Mouse (Mus musculus): Measurements from ENCODE around the gene Eral1.

Gene Eral1

GRCm38 (mm10) chr11:78079961-78080921 lies at the start of gene Eral1:
TSS of gene Eral1 (minus strand) at chr11:78080383.
- peak; percentile 60 to 70 for DNase-seq

GRCm38 (mm10) chr11:78129458-78129857 lies 49.3 kb upstream of the Eral1 start:
- no peak for DNase-seq

GRCm38 (mm10) chr11:78126739-78127138 lies 46.6 kb upstream of the Eral1 start:
- peak in 1 of 2 experiments; percentile 11 for DNase-seq

GRCm38 (mm10) chr11:78125691-78126090 lies 45.5 kb upstream of the Eral1 start:
- DNase-seq, result no peak

GRCm38 (mm10) chr11:78123782-78124181 lies 43.6 kb upstream of the Eral1 start:
- DNase-seq, result no peak

GRCm38 (mm10) chr11:78122815-78123214 lies 42.6 kb upstream of the Eral1 start:
- no peak for DNase-seq

- no peak for DNase-seq
Measured at GRCm38 (mm10) chr11:78121176-78121575, 41.0 kb upstream of the Eral1 start.

- peak in 1 of 2 experiments; percentile 7 for DNase-seq
Measured at GRCm38 (mm10) chr11:78119898-78120297, 39.7 kb upstream of the Eral1 start.

GRCm38 (mm10) chr11:78118467-78118866 lies 38.3 kb upstream of the Eral1 start:
- no peak for DNase-seq

- DNase-seq, result no peak
Measured at GRCm38 (mm10) chr11:78116146-78116410, 35.9 kb upstream of the Eral1 start.

- peak; percentile 54 to 64 for DNase-seq
Measured at GRCm38 (mm10) chr11:78115367-78116145, 35.4 kb upstream of the Eral1 start.

GRCm38 (mm10) chr11:78114676-78115366 lies 34.6 kb upstream of the Eral1 start:
- no peak for DNase-seq

GRCm38 (mm10) chr11:78113616-78114015 lies 33.4 kb upstream of the Eral1 start:
- DNase-seq, result no peak

- DNase-seq, result no peak
Measured at GRCm38 (mm10) chr11:78104501-78104900, 24.3 kb upstream of the Eral1 start.

- DNase-seq, result peak in 1 of 2 experiments; percentile 4
Measured at GRCm38 (mm10) chr11:78102958-78103747, 23.0 kb upstream of the Eral1 start.

GRCm38 (mm10) chr11:78102142-78102541 lies 22.0 kb upstream of the Eral1 start:
- DNase-seq, result no peak

GRCm38 (mm10) chr11:78100746-78101145 lies 20.6 kb upstream of the Eral1 start:
- DNase-seq, result no peak

GRCm38 (mm10) chr11:78097077-78097476 lies 16.9 kb upstream of the Eral1 start:
- no peak for DNase-seq

GRCm38 (mm10) chr11:78095144-78095516 lies 14.9 kb upstream of the Eral1 start:
- no peak for DNase-seq

GRCm38 (mm10) chr11:78094504-78095143 lies 14.4 kb upstream of the Eral1 start, which contains the start of gene Fam222b:
TSS of gene Fam222b (plus strand) at chr11:78094660.
- peak; percentile 85 to 87 for DNase-seq

- DNase-seq, result no peak
Measured at GRCm38 (mm10) chr11:78094137-78094503, 13.9 kb upstream of the Eral1 start.

- DNase-seq, result no peak
Measured at GRCm38 (mm10) chr11:78087756-78088281, 7.6 kb upstream of the Eral1 start.
